Mouse (Mus musculus) myocyte (in vitro differentiated cells): Measurements from ENCODE around the gene Igsf9b. TPM values are rescaled to one million over a fixed set of nuclear protein-coding genes. Genes with fewer than 3 reads are reported as not detected.

Experiments
- H3K27me3 ChIP-seq: one replicate; pipeline ENCODE4 v1.6.1; 2011; ENCODE audit not compliant: control insufficient read depth, insufficient read depth, insufficient read length
- H3K36me3 ChIP-seq: one replicate; pipeline ENCODE4 v1.6.1; 2011; ENCODE audit not compliant: control insufficient read depth, insufficient read depth
- H3K4me2 ChIP-seq: one replicate; pipeline ENCODE4 v1.6.1; 2011; ENCODE audit warnings: low read depth, control low read depth
- H3K4me3 ChIP-seq: one replicate; pipeline ENCODE4 v1.5.1; 2011; ENCODE audit warnings: mild to moderate bottlenecking, control low read depth, moderate library complexity
- H3K79me2 ChIP-seq: one replicate; pipeline ENCODE4 v1.6.1; 2011; ENCODE audit not compliant: control insufficient read depth, insufficient read depth
- H3ac ChIP-seq: one replicate; pipeline ENCODE4 v1.6.1; 2011; ENCODE audit not compliant: control insufficient read depth, insufficient read length
- CEBPB ChIP-seq: IDR thresholded peaks from 2 replicates; pipeline ENCODE4 v1.6.1; 2011; ENCODE audit warnings: mild to moderate bottlenecking, moderate library complexity; ENCODE audit not compliant: poor library complexity, insufficient read depth, severe bottlenecking
- E2F4 ChIP-seq: IDR thresholded peaks from one replicate; pipeline ENCODE4 v1.6.1; 2011; ENCODE audit warnings: mild to moderate bottlenecking, control low read depth, moderate library complexity; ENCODE audit not compliant: insufficient read depth
- MAX ChIP-seq: IDR thresholded peaks from one replicate; pipeline ENCODE4 v1.6.1; 2011; ENCODE audit warnings: low read depth, mild to moderate bottlenecking, control low read depth
- MYOD1 ChIP-seq, 3 experiments: IDR thresholded peaks; one replicate each; pipeline ENCODE4 v1.6.1; 2011; ENCODE audit warnings: control low read depth in 2 of 3, low read depth in 2 of 3, mild to moderate bottlenecking in 2 of 3, moderate library complexity in 1 of 3; ENCODE audit not compliant: insufficient read length in 2 of 3, control insufficient read depth in 1 of 3
- MYOG ChIP-seq, 3 experiments: IDR thresholded peaks; one replicate each; pipeline ENCODE4 v1.6.1; 2011; ENCODE audit warnings: control low read depth in 2 of 3, low read depth in 2 of 3, mild to moderate bottlenecking in 2 of 3; ENCODE audit not compliant: insufficient read length in 2 of 3, control insufficient read depth in 1 of 3, insufficient read depth in 1 of 3
- POLR2A ChIP-seq: IDR thresholded peaks from one replicate; pipeline ENCODE4 v1.6.1; 2011; ENCODE audit warnings: low read depth, mild to moderate bottlenecking, control low read depth, moderate library complexity; ENCODE audit not compliant: insufficient read length
- POLR2AphosphoS2 ChIP-seq: IDR thresholded peaks from one replicate; pipeline ENCODE4 v1.6.1; 2011; ENCODE audit warnings: low read depth, control low read depth; ENCODE audit not compliant: insufficient read length
- REST ChIP-seq: IDR thresholded peaks from one replicate; pipeline ENCODE4 v1.6.1; 2011; ENCODE audit warnings: mild to moderate bottlenecking, control low read depth, moderate library complexity; ENCODE audit not compliant: insufficient read depth, insufficient read length
- SRF ChIP-seq: IDR thresholded peaks from one replicate; pipeline ENCODE4 v1.6.1; 2011; ENCODE audit warnings: low read depth; ENCODE audit not compliant: control insufficient read depth, insufficient read length
- TCF12 ChIP-seq: IDR thresholded peaks from one replicate; pipeline ENCODE4 v1.6.1; 2011; ENCODE audit warnings: mild to moderate bottlenecking, control low read depth; ENCODE audit not compliant: poor library complexity, insufficient read depth, severe bottlenecking
- TCF3 ChIP-seq: IDR thresholded peaks from one replicate; pipeline ENCODE4 v1.6.1; 2011; ENCODE audit warnings: low read depth, control low read depth; ENCODE audit not compliant: insufficient read length
- USF1 ChIP-seq: IDR thresholded peaks from one replicate; pipeline ENCODE4 v1.6.1; 2011; ENCODE audit warnings: low read depth, mild to moderate bottlenecking, control low read depth, moderate library complexity
- polyA plus RNA-seq: library from polyadenylated mRNA; unstranded; fragments of >200 nt; fragmentation: generic; extraction: Trizol; gene quantifications from one replicate; pipeline ENCODE4 v1.2.1, GENCODE M21; 2012; ENCODE audit warnings: missing spikeins

Gene Igsf9b
- polyA plus RNA-seq, 1 experiment = 0.04 TPM

- Histone ChIP-seq H3K4me3 (no peak overlapping the region), H3K4me2 (no peak overlapping the region), H3K36me3 (no peaks in the 10 kb centered on the region), H3K79me2 (no peaks in the 10 kb centered on the region), H3K27me3 (no peaks in the 10 kb centered on the region), H3ac (no peak overlapping the region)
- no peak for TF ChIP-seq MYOD1 (IDR thresholded peaks at IDR 0.05; ENCODE audit: control insufficient read depth in 1 of 3, insufficient read length in 2 of 3, low read depth in 2 of 3)
- no peak for TF ChIP-seq CEBPB
Observed at GRCm38 (mm10) chr9:27279041-27279440, 20.0 kb upstream of the Igsf9b start.

- H3K79me2 ChIP-seq = no peaks in the 10 kb centered on the region
- H3ac ChIP-seq = no peak overlapping the region
- TF ChIP-seq E2F4 (no peak), POLR2AphosphoS2 (no peak), REST (no peak), CEBPB (no peak), USF1 (no peak), MYOG (IDR thresholded peaks at IDR 0.05; ENCODE audit: control insufficient read depth in 1 of 3, insufficient read depth in 1 of 3, insufficient read length in 2 of 3, low read depth in 2 of 3) (no peak), TCF3 (no peak), MYOD1 (IDR thresholded peaks at IDR 0.05; ENCODE audit: control insufficient read depth in 1 of 3, insufficient read length in 2 of 3, low read depth in 2 of 3) (no peak), MAX (no peak), TCF12 (no peak), SRF (no peak), POLR2A (no peak)
- no peaks in the 10 kb centered on the region for H3K27me3 ChIP-seq
- H3K4me2 ChIP-seq = no peak overlapping the region
- H3K4me3 ChIP-seq = no peak overlapping the region
- no peaks in the 10 kb centered on the region for H3K36me3 ChIP-seq
Observed at GRCm38 (mm10) chr9:27280976-27281375, 18.0 kb upstream of the Igsf9b start.

- no peaks in the 10 kb centered on the region for H3K36me3 ChIP-seq
- no peaks in the 10 kb centered on the region for H3K27me3 ChIP-seq
- H3ac ChIP-seq = no peak overlapping the region
- no peak overlapping the region for H3K4me3 ChIP-seq
- no peaks in the 10 kb centered on the region for H3K79me2 ChIP-seq
- no peak overlapping the region for H3K4me2 ChIP-seq
- TF ChIP-seq MYOD1 (IDR thresholded peaks at IDR 0.05; ENCODE audit: control insufficient read depth in 1 of 3, insufficient read length in 2 of 3, low read depth in 2 of 3) = no peak
- no peak for TF ChIP-seq POLR2AphosphoS2
- no peak for TF ChIP-seq POLR2A
- no peak for TF ChIP-seq CEBPB
- no peak for TF ChIP-seq REST
- TF ChIP-seq USF1 = no peak
Observed at GRCm38 (mm10) chr9:27285719-27286249, 13.2 kb upstream of the Igsf9b start.

- Histone ChIP-seq H3K36me3 (no peaks in the 10 kb centered on the region), H3K4me3 (no peak overlapping the region), H3K27me3 (no peaks in the 10 kb centered on the region), H3K4me2 (no peak overlapping the region), H3K79me2 (no peaks in the 10 kb centered on the region), H3ac (no peak overlapping the region)
- TF ChIP-seq SRF (no peak), MYOD1 (IDR thresholded peaks at IDR 0.05; ENCODE audit: control insufficient read depth in 1 of 3, insufficient read length in 2 of 3, low read depth in 2 of 3) (no peak), TCF12 (no peak), USF1 (no peak), REST (no peak), CEBPB (no peak), POLR2A (no peak), MAX (no peak), MYOG (IDR thresholded peaks at IDR 0.05; ENCODE audit: control insufficient read depth in 1 of 3, insufficient read depth in 1 of 3, insufficient read length in 2 of 3, low read depth in 2 of 3) (no peak), POLR2AphosphoS2 (no peak), TCF3 (no peak), E2F4 (no peak)
Observed at GRCm38 (mm10) chr9:27286296-27286695, 12.7 kb upstream of the Igsf9b start.

- Histone ChIP-seq H3K4me2 (no peak overlapping the region), H3K79me2 (no peaks in the 10 kb centered on the region), H3ac (no peak overlapping the region), H3K4me3 (no peak overlapping the region), H3K27me3 (no peaks in the 10 kb centered on the region), H3K36me3 (no peaks in the 10 kb centered on the region)
- TF ChIP-seq MAX = no peak
- no peak for TF ChIP-seq REST
Observed at GRCm38 (mm10) chr9:27286859-27287258, 12.1 kb upstream of the Igsf9b start.

GRCm38 (mm10) chr9:27287419-27287818 lies 11.6 kb upstream of the Igsf9b start:
- no peaks in the 10 kb centered on the region for H3K27me3 ChIP-seq
- no peaks in the 10 kb centered on the region for H3K79me2 ChIP-seq
- H3K4me2 ChIP-seq = no peak overlapping the region
- no peaks in the 10 kb centered on the region for H3K36me3 ChIP-seq
- no peak overlapping the region for H3K4me3 ChIP-seq
- no peak overlapping the region for H3ac ChIP-seq
- TF ChIP-seq MAX = no peak
- TF ChIP-seq TCF3 = no peak
